9 mouse cellular contexts compared by ENCODE assay signal in genomic region chr9:44292490-44292889, GRCm38 (mm10). TPM values are rescaled to one million over a fixed set of nuclear protein-coding genes. Genes with fewer than 3 reads are reported as not detected.
DNase-seq lines count a peak whose midpoint lies in the region; ATAC-seq and TF ChIP-seq lines count a peak whose summit lies in the region.
"Had no signal": no experiment of that assay in that cellular context is flagged by ENCODE, and none has a peak within 500 bp of the region (broad histone marks: within the 10 kb centered on the region; RNA-seq: fewer than 3 reads in every experiment).

No protein-coding gene starts in this region.

- no peak overlapping the region for H3K4me2 ChIP-seq in neural tube, embryonic 11.5 days (ENCODE audit: low read depth)
- H3K4me2 ChIP-seq: limb, embryonic 12.5 days had no signal

- H3K4me3 ChIP-seq in gastrocnemius, adult 2 months, result no peak overlapping the region
- no peak overlapping the region for H3K4me3 ChIP-seq in G1E (ENCODE audit: low read depth, low read length)
- H3K4me3 ChIP-seq in neural tube, embryonic 11.5 days (ENCODE audit: low read depth, low read length), result no peak overlapping the region
- H3K4me3 ChIP-seq: limb, embryonic 12.5 days had no signal

- no peak overlapping the region for H3K9ac ChIP-seq in neural tube, embryonic 11.5 days (ENCODE audit: low read length)
- H3K9ac ChIP-seq: limb, embryonic 12.5 days had no signal

- DNase-seq in gastrocnemius, adult 2 months, result no peak
- DNase-seq in gastrocnemius, postnatal 36 days, result no peak
- peak; percentile 52 for DNase-seq in 3T3-L1 (ENCODE audit: low read depth, low spot score)
- DNase-seq in G1E (ENCODE audit: low spot score), result no peak
- peak; percentile 44 for DNase-seq in heart, postnatal 4 days
- peak; percentile 50 for DNase-seq in neural tube, embryonic 11.5 days (ENCODE audit: low spot score)
- no peak for DNase-seq in gastrocnemius, postnatal 4 days (ENCODE audit: low spot score in 2 of 2)

- TF ChIP-seq CTCF in gastrocnemius, adult 2 months (IDR thresholded peaks at IDR 0.05), result peak; percentile 67
- TF ChIP-seq CTCF in G1E (IDR thresholded peaks at IDR 0.05; ENCODE audit: low read depth, low read length), result peak; percentile 31

- peaks cover 7% of the 10 kb centered on the region for H3K9me3 ChIP-seq in G1E (replicated peaks)
- H3K9me3 ChIP-seq in neural tube, embryonic 11.5 days (ENCODE audit: control insufficient read depth, low read length), result no peaks in the 10 kb centered on the region

- WGBS in neural tube, embryonic 11.5 days, result 72% methylated on average over 3 of the region's 3 CpGs

- no peak for ATAC-seq in G1E (ENCODE audit: extremely low read depth, insufficient number of reproducible peaks, low FRiP score, poor library complexity, severe bottlenecking)
- no peak for ATAC-seq in neural tube, embryonic 11.5 days (ENCODE audit: insufficient read depth, low FRiP score, low TSS enrichment)
- ATAC-seq in erythroid progenitor cell, adult 5-6 weeks (replicated peaks; ENCODE audit: low FRiP score, poor library complexity, severe bottlenecking), result no peak

- H3K27ac ChIP-seq in gastrocnemius, adult 2 months, result no peak overlapping the region
- H3K27ac ChIP-seq in neural tube, embryonic 11.5 days (ENCODE audit: low read depth, low read length), result no peak overlapping the region
- H3K27ac ChIP-seq: limb, embryonic 12.5 days had no signal

- H3K36me3 ChIP-seq in G1E (replicated peaks), result peaks cover 70% of the 10 kb centered on the region
- H3K36me3 ChIP-seq in neural tube, embryonic 11.5 days (ENCODE audit: control insufficient read depth, insufficient read depth, low read length), result peaks cover 14% of the 10 kb centered on the region

- no peaks in the 10 kb centered on the region for H3K27me3 ChIP-seq in G1E (ENCODE audit: insufficient read depth, low read length)
- 0 out of 2 replicates have a peak, but pooled peaks cover 3% of the 10 kb centered on the region for H3K27me3 ChIP-seq in neural tube, embryonic 11.5 days (ENCODE audit: control insufficient read depth, insufficient read depth, low read length)

- H3K4me1 ChIP-seq in G1E (ENCODE audit: insufficient read depth, low read depth, low read length), result peaks cover 43% of the 10 kb centered on the region
- peaks cover 5% of the 10 kb centered on the region; the same call in 1 of the 2 replicates for H3K4me1 ChIP-seq in neural tube, embryonic 11.5 days (ENCODE audit: control insufficient read depth, insufficient read depth, low read length)

- intact Hi-C loops in gastrocnemius, adult 2 months (cut with DNase I), result loop anchor here (1.0 kb wide), 1 partner anchor 65 kb away; no protein-coding TSS in a partner anchor
- intact Hi-C loops in gastrocnemius, postnatal 36 days (cut with DNase I), result no loop called here

RNA-seq across cellular contexts. Expression of gene Abcg4, which starts 4.1 kb away (rescaled TPM):
- total RNA-seq in gastrocnemius, adult 2 months (2021), result under 1 TPM; 0.28 to 0.97 TPM
- total RNA-seq in gastrocnemius, postnatal 36 days (2021), result under 1 TPM; 0.48 to 0.74 TPM
- total RNA-seq in G1E (2014; fragmentation: Nextera tagmentation) (29.1 and 58.5 TPM in 2 replicates), G1E (2017) (1.8 and 3.6 TPM in 2 replicates)
- polyA plus RNA-seq in G1E (2012), result 18.4 and 20.3 TPM in 2 replicates
- total RNA-seq in heart, postnatal 4 days (2021), result 1 to 10 TPM; 1.2 to 1.5 TPM
- 4.5 and 5.0 TPM in 2 replicates for polyA plus RNA-seq in neural tube, embryonic 11.5 days (2014; fragmentation: Nextera tagmentation; extraction: Ambion mirVana)
- total RNA-seq in gastrocnemius, postnatal 4 days (2021), result 1 to 10 TPM; 1.5 TPM
- 314 and 326 TPM in 2 replicates for total RNA-seq in erythroid progenitor cell, adult 5-6 weeks (2015; ENCODE audit: low replicate concordance)
- total RNA-seq in erythroid progenitor cell, adult 5-6 weeks (2017; ENCODE audit: low replicate concordance), result 111 and 113 TPM in 2 replicates

RNA-seq across cellular contexts. Expression of gene Hinfp, which starts 13.0 kb away (rescaled TPM):
- total RNA-seq in gastrocnemius, adult 2 months (2021), result 1 to 10 TPM; 6.3 to 6.8 TPM
- 1 to 10 TPM; 4.9 to 6.0 TPM for total RNA-seq in gastrocnemius, postnatal 36 days (2021)
- total RNA-seq in G1E (2014; fragmentation: Nextera tagmentation) (26.3 and 46.1 TPM in 2 replicates), G1E (2017) (22.0 and 23.1 TPM in 2 replicates)
- polyA plus RNA-seq in G1E (2012), result 5.4 and 8.4 TPM in 2 replicates
- 10 to 100 TPM; 15.4 to 16.3 TPM for total RNA-seq in heart, postnatal 4 days (2021)
- polyA plus RNA-seq in neural tube, embryonic 11.5 days (2014; fragmentation: Nextera tagmentation; extraction: Ambion mirVana), result 23.6 and 26.9 TPM in 2 replicates
- 10 to 100 TPM; 11.2 to 13.7 TPM for total RNA-seq in gastrocnemius, postnatal 4 days (2021)
- 37.5 and 59.1 TPM in 2 replicates for total RNA-seq in erythroid progenitor cell, adult 5-6 weeks (2015; ENCODE audit: low replicate concordance)
- 35.2 and 65.6 TPM in 2 replicates for total RNA-seq in erythroid progenitor cell, adult 5-6 weeks (2017; ENCODE audit: low replicate concordance)

RNA-seq across cellular contexts. Expression of gene Nlrx1, which starts 24.1 kb away (rescaled TPM):
- total RNA-seq in gastrocnemius, adult 2 months (2021), result 10 to 100 TPM; 19.2 to 20.8 TPM
- total RNA-seq in gastrocnemius, postnatal 36 days (2021), result 10 to 100 TPM; 22.4 to 22.6 TPM
- total RNA-seq in G1E (2014; fragmentation: Nextera tagmentation), result not detected in 2 replicates
- 0.05 TPM in 1 of 2 replicates, not detected in the other for total RNA-seq in G1E (2017)
- 0.02 and 0.03 TPM in 2 replicates for polyA plus RNA-seq in G1E (2012)
- 10 to 100 TPM; 13.8 to 15.3 TPM for total RNA-seq in heart, postnatal 4 days (2021)
- polyA plus RNA-seq in neural tube, embryonic 11.5 days (2014; fragmentation: Nextera tagmentation; extraction: Ambion mirVana), result 2.4 and 3.2 TPM in 2 replicates
- 10 to 100 TPM; 22.7 to 23.0 TPM for total RNA-seq in gastrocnemius, postnatal 4 days (2021)
- total RNA-seq in erythroid progenitor cell, adult 5-6 weeks (2015; ENCODE audit: low replicate concordance), result 0.84 and 2.5 TPM in 2 replicates
- 1.2 and 2.6 TPM in 2 replicates for total RNA-seq in erythroid progenitor cell, adult 5-6 weeks (2017; ENCODE audit: low replicate concordance)

RNA-seq across cellular contexts. Expression of gene C2cd2l, which starts 27.6 kb away (rescaled TPM):
- total RNA-seq in gastrocnemius, adult 2 months (2021), result 10 to 100 TPM; 14.9 to 17.8 TPM
- total RNA-seq in gastrocnemius, postnatal 36 days (2021), result 10 to 100 TPM; 12.8 to 14.2 TPM
- 9.5 and 19.3 TPM in 2 replicates for total RNA-seq in G1E (2014; fragmentation: Nextera tagmentation)
- 6.3 TPM in 2 replicates for total RNA-seq in G1E (2017)
- 35.8 and 40.9 TPM in 2 replicates for polyA plus RNA-seq in G1E (2012)
- total RNA-seq in heart, postnatal 4 days (2021), result 10 to 100 TPM; 16.3 to 16.5 TPM
- 14.9 and 17.1 TPM in 2 replicates for polyA plus RNA-seq in neural tube, embryonic 11.5 days (2014; fragmentation: Nextera tagmentation; extraction: Ambion mirVana)
- 10 to 100 TPM; 10.5 to 12.8 TPM for total RNA-seq in gastrocnemius, postnatal 4 days (2021)
- total RNA-seq in erythroid progenitor cell, adult 5-6 weeks (2015; ENCODE audit: low replicate concordance), result 46.1 and 54.8 TPM in 2 replicates
- total RNA-seq in erythroid progenitor cell, adult 5-6 weeks (2017; ENCODE audit: low replicate concordance), result 70.0 and 83.0 TPM in 2 replicates

RNA-seq across cellular contexts. Expression of gene Dpagt1, which starts 33.3 kb away (rescaled TPM):
- 10 to 100 TPM; 12.3 to 14.1 TPM for total RNA-seq in gastrocnemius, adult 2 months (2021)
- total RNA-seq in gastrocnemius, postnatal 36 days (2021), result 10 to 100 TPM; 11.9 to 12.7 TPM
- total RNA-seq in G1E (2014; fragmentation: Nextera tagmentation), result 33.6 and 36.5 TPM in 2 replicates
- total RNA-seq in G1E (2017), result 11.8 and 12.3 TPM in 2 replicates
- polyA plus RNA-seq in G1E (2012), result 6.5 and 6.8 TPM in 2 replicates
- 10 to 100 TPM; 24.1 to 25.0 TPM for total RNA-seq in heart, postnatal 4 days (2021)
- 47.6 and 48.6 TPM in 2 replicates for polyA plus RNA-seq in neural tube, embryonic 11.5 days (2014; fragmentation: Nextera tagmentation; extraction: Ambion mirVana)
- total RNA-seq in gastrocnemius, postnatal 4 days (2021), result 10 to 100 TPM; 18.4 to 18.8 TPM
- total RNA-seq in erythroid progenitor cell, adult 5-6 weeks (2015; ENCODE audit: low replicate concordance), result 5.4 and 11.5 TPM in 2 replicates
- total RNA-seq in erythroid progenitor cell, adult 5-6 weeks (2017; ENCODE audit: low replicate concordance), result 1.0 and 7.8 TPM in 2 replicates

Comparison
In these comparisons a context has a peak if more than half of its experiments do, and no peak if none do; other contexts are left out.
1. DNase-seq: peak in 3T3-L1 (single experiment), heart, postnatal 4 days (single experiment) and neural tube, embryonic 11.5 days (single experiment); none in gastrocnemius, adult 2 months (single experiment), gastrocnemius, postnatal 36 days (0 of 2), G1E (single experiment) and gastrocnemius, postnatal 4 days (0 of 2).
2. RNA of gene Nlrx1, which starts 24.1 kb away (total RNA-seq): 22.7 to 23.0 TPM in gastrocnemius, postnatal 4 days, 22.4 to 22.6 TPM in gastrocnemius, postnatal 36 days, 19.2 to 20.8 TPM in gastrocnemius, adult 2 months and 13.8 to 15.3 TPM in heart, postnatal 4 days; 0.84 to 2.6 TPM in erythroid progenitor cell, adult 5-6 weeks and 0.05 TPM in G1E; every median in the first group is over 4 times any median in the second.